Mouse (Mus musculus) intestine, embryonic 14.5 days (tissue): Measurements from ENCODE around the gene Pcnx. TPM values are rescaled to one million over a fixed set of nuclear protein-coding genes. Genes with fewer than 3 reads are reported as not detected.

Experiments used
- ATAC-seq: fragments of 200-750 bp; cut with Nextera tagmentation; replicated peaks from 2 replicates; pipeline ENCODE4 v1.8.0; 2017; ENCODE audit warnings: low read depth, moderate number of reproducible peaks, moderate TSS enrichment, moderate library complexity; ENCODE audit not compliant: low FRiP score, low TSS enrichment
- DNase-seq: peaks from one replicate; pipeline ENCODE4 v3.0.0-alpha.2; 2018; ENCODE audit warnings: low spot score
- H3K27ac ChIP-seq: fragments of 300-500 bp; sonication (generic); 2 replicates; pipeline ENCODE4 v1.5.1; 2014; ENCODE audit warnings: low read depth, mild to moderate bottlenecking, control low read depth
- H3K27me3 ChIP-seq: fragments of 300-500 bp; sonication (generic); replicated peaks from 2 replicates; pipeline ENCODE4 v1.6.1; 2014; ENCODE audit warnings: low read length, control low read depth; ENCODE audit not compliant: control insufficient read depth, insufficient read depth
- H3K36me3 ChIP-seq: fragments of 300-500 bp; sonication (generic); 2 replicates; pipeline ENCODE4 v1.6.1; 2014; ENCODE audit warnings: low read length, control low read depth; ENCODE audit not compliant: control insufficient read depth, insufficient read depth
- H3K4me1 ChIP-seq: fragments of 300-500 bp; sonication (generic); replicated peaks from 2 replicates; pipeline ENCODE4 v1.6.1; 2014; ENCODE audit warnings: low read length, control low read depth, mixed read lengths; ENCODE audit not compliant: control insufficient read depth, insufficient read depth
- H3K4me2 ChIP-seq: fragments of 300-500 bp; sonication (generic); 2 replicates; pipeline ENCODE4 v1.6.1; 2014; ENCODE audit warnings: low read length
- H3K4me3 ChIP-seq: fragments of 300-500 bp; sonication (generic); 2 replicates; pipeline ENCODE4 v1.5.1; 2014; ENCODE audit warnings: low read depth, low read length, control low read depth, mixed read lengths
- H3K9ac ChIP-seq: fragments of 300-500 bp; sonication (generic); 2 replicates; pipeline ENCODE4 v1.6.1; 2014; ENCODE audit warnings: mild to moderate bottlenecking, low read length
- H3K9me3 ChIP-seq: fragments of 300-500 bp; sonication (generic); 2 replicates; pipeline ENCODE4 v1.6.1; 2016; ENCODE audit warnings: low read length, control low read depth; ENCODE audit not compliant: control insufficient read depth
- WGBS: fragments of 180-500 bp; shearing (Covaris S2); extraction: QIAGEN DNeasy Blood & Tissue Kit; methylation state at CpG from one replicate; pipeline ENCODE4 v1.1.7; 2014; 5-methylcytosine and 5-hydroxymethylcytosine counted together
- polyA plus RNA-seq: library from polyadenylated mRNA; unstranded; fragments of >200 nt; fragmentation: Nextera tagmentation; extraction: Ambion mirVana; gene quantifications from 2 replicates; pipeline ENCODE4 v1.2.1, GENCODE M21; 2014

Gene Pcnx
- polyA plus RNA-seq, 1 experiment from 2014 or later: 18.2 TPM

DNA sequence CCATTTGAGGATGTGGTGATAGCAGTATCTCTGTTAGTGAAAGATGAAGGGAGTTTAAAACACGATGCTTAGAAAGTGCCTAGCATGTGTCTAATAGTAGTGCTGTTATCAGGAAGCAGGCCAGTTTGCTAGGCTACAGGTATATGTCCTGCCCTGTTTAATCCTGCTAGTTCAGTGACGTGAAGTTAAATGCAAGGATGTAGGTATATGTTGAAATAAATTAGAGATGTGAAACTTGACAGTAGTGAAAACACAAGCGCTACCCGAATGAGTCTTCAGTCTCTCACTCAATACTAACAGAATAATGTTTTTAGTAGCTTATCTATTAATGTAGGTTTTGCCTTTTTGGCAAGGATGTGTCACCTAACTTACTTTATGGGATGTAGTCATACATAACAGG, 62.0 kb downstream of the Pcnx start:
- DNase-seq (no peak), ATAC-seq (no peak)
- H3K4me2 ChIP-seq: no peak overlapping the region
- WGBS: 85% methylated on average over 4 of the region's 4 CpGs
- H3K4me1 ChIP-seq: no peaks in the 10 kb centered on the region
- H3K9me3 ChIP-seq: no peaks in the 10 kb centered on the region
- no peak overlapping the region for H3K4me3 ChIP-seq
- H3K9ac ChIP-seq: no peak overlapping the region
- H3K27me3 ChIP-seq: no peaks in the 10 kb centered on the region
- no peak overlapping the region for H3K27ac ChIP-seq
- H3K36me3 ChIP-seq: peaks cover 29% of the 10 kb centered on the region

DNA sequence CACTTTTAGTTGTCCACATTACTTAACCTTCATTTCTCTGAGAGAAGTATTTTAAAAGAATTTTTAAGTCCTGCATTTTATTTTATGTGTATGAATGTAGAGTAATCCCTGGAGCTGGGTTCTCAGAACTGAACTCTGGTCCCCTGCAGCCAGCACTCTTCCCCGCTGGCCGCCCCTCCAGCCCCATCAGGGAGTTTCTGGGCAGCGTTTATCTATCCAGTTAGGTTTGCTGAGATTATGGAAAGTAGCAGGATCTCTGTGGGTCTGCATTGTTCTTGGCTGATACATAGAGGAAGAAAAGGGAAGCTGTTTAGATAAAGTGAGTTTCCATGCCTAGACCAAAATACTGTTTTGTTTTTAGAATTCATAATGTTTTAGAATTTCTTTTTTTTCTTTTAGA, 63.0 kb downstream of the Pcnx start:
- WGBS: 51% methylated on average over 3 of the region's 3 CpGs
- H3K9me3 ChIP-seq: no peaks in the 10 kb centered on the region

DNA sequence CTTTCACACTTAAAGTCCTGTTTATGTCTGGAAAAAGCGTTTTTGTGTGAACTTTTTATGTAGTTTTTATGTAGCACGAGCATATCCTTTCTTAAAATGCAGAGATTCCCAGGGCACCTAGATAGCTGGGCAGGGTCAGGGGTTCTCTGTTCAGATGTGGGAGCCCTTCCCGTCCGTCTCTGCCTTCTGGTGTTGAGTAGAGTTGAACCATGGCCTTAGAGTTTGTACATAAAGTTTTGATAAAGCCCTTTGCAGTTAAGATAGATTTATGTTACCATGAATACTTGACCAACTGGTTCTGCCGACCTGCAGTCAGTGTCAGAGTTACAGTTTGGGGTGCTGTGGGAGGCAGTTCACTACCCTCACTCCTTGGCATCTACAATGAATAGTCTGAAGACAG, 67.3 kb downstream of the Pcnx start:
- 78% methylated on average over 5 of the region's 5 CpGs for WGBS
- no peak overlapping the region for H3K4me3 ChIP-seq
- H3K27me3 ChIP-seq: no peaks in the 10 kb centered on the region
- no peak overlapping the region for H3K27ac ChIP-seq
- no peaks in the 10 kb centered on the region for H3K9me3 ChIP-seq
- H3K4me2 ChIP-seq: no peak overlapping the region
- no peaks in the 10 kb centered on the region for H3K36me3 ChIP-seq
- ATAC-seq (no peak), DNase-seq (no peak)
- no peak overlapping the region for H3K9ac ChIP-seq
- 0 out of 2 replicates have a peak, but pooled peaks cover 6% of the 10 kb centered on the region for H3K4me1 ChIP-seq

More for the DNA sequence above, 63.0 kb downstream of the Pcnx start:
- Histone ChIP-seq H3K4me2 (no peak overlapping the region), H3K4me1 (0 out of 2 replicates have a peak, but pooled peaks cover 5% of the 10 kb centered on the region), H3K27me3 (no peaks in the 10 kb centered on the region), H3K4me3 (no peak overlapping the region), H3K36me3 (peaks cover 26% of the 10 kb centered on the region), H3K9ac (no peak overlapping the region), H3K27ac (no peak overlapping the region)
- ATAC-seq (no peak), DNase-seq (no peak)

DNA sequence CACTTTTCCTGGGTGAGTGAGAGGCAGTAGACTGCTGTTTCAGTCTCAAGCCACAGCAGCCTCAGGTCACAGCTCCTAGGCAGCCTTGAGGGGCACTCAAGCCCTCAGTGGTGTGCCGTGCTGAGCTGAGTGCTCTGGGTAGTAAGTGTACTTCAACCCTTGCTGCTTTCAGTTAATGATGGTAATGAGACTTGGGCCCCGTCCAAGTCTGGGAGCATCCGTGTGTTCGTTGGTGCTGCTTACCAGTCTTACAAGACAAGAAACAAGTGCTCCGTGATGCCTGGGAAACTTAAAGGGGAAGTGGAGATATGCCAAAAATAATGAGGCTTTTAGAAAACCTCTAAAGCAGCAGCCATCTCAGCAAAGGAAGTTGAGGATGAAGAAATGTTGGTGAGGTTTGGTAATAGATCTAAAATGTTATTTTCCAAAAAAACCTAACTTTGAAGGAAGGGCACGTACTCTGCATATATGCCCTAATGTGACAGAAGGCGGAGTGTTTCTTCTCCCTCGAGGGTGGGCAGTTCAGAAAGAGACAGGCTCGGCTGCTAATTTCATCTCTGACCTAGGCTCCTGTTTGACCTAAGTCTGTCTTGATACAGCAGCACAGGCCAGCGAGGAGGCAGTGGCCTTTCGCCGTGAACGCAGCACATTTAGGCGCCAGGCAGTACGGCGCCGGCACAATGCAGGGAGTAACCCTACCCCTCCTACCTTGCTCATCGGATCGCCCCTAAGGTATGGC, 68.0 kb downstream of the Pcnx start:
- Histone ChIP-seq H3K9ac (no peak overlapping the region), H3K27ac (no peak overlapping the region), H3K27me3 (no peaks in the 10 kb centered on the region), H3K4me2 (no peak overlapping the region), H3K4me1 (0 out of 2 replicates have a peak, but pooled peaks cover 6% of the 10 kb centered on the region), H3K9me3 (no peaks in the 10 kb centered on the region), H3K4me3 (no peak overlapping the region), H3K36me3 (no peaks in the 10 kb centered on the region)
- no peak for ATAC-seq
- WGBS: 61% methylated on average over 19 of the region's 19 CpGs
- no peak for DNase-seq

DNA sequence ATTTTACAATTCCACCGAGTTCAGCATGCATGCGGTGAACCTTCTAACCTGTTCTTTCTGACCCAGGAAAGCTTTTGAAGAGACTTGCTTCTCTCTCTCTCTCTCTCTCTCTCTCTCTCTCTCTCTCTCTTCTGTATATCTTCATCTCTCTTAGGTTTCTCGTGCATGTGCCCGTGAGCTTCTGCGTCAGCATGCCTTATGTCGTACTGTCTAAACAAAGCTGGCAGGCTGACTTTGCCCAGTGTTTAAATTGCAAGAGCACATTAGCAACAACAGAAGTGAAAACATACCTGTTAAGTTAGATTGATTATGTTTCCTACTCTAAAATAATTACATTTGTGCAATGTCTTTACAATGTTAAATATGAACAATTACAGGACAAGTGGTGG, 68.6 kb downstream of the Pcnx start:
- no peak overlapping the region for H3K9ac ChIP-seq
- 0 out of 2 replicates have a peak, but pooled peaks cover 6% of the 10 kb centered on the region for H3K4me1 ChIP-seq
- no peak overlapping the region for H3K4me2 ChIP-seq
- H3K9me3 ChIP-seq: no peaks in the 10 kb centered on the region
- no peak overlapping the region for H3K4me3 ChIP-seq
- ATAC-seq (no peak), DNase-seq (no peak)
- H3K27ac ChIP-seq: no peak overlapping the region
- no peaks in the 10 kb centered on the region for H3K27me3 ChIP-seq
- H3K36me3 ChIP-seq: peaks cover 5% of the 10 kb centered on the region; the same call in 1 of the 2 replicates
- 41% methylated on average over 6 of the region's 6 CpGs for WGBS

DNA sequence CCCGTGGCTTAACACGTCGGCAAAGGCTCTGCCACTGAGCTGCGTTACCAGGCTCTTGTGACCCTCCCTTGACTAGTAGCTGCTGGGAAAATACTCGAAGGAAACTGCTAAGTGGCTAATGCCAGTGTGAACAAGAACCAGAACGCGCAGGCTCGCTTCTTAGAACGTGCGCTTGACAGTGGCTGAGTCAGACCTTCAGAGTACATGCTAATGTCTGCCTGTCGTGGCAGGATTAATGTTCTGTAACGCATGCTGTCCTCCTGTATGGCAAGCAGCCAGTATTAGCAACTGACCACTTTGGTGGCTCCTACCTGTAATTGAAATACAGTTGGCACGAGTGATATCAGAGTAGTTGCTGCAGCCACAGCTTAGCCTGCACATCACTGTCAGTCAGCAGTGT, 72.2 kb downstream of the Pcnx start:
- ATAC-seq: no peak
- 67% methylated on average over 13 of the region's 13 CpGs for WGBS

DNA sequence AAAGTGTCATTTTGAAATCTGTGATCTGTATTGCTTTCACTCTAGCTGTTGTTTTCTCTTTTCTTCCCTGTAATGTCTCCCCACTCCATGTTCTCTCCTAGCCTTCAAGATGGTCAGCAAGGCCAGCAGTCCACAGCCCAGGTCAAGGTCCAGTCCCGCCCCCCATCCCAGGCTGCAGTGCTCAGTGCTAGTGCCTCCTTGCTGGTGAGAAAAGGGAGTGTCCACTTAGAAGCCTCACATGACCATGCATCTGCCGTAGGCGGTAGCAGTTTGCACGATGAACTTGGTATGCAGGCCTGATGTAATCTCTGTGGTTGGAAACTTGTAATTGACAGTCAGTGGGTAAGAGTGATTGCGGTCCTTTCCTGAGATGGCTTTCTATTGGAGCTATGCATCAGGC, 73.6 kb downstream of the Pcnx start:
- Histone ChIP-seq H3K4me1 (no peaks in the 10 kb centered on the region), H3K4me2 (no peak overlapping the region), H3K36me3 (peaks cover 13% of the 10 kb centered on the region; the same call in 1 of the 2 replicates), H3K4me3 (no peak overlapping the region), H3K27ac (no peak overlapping the region), H3K9me3 (no peaks in the 10 kb centered on the region), H3K9ac (no peak overlapping the region), H3K27me3 (no peaks in the 10 kb centered on the region)
- DNase-seq: no peak
- no peak for ATAC-seq
- 83% methylated on average over 5 of the region's 5 CpGs for WGBS

More for the DNA sequence above, 72.2 kb downstream of the Pcnx start:
- no peak overlapping the region for H3K9ac ChIP-seq
- no peak overlapping the region for H3K4me2 ChIP-seq
- no peaks in the 10 kb centered on the region for H3K9me3 ChIP-seq
- DNase-seq: no peak
- H3K36me3 ChIP-seq: peaks cover 8% of the 10 kb centered on the region; the same call in 1 of the 2 replicates
- no peaks in the 10 kb centered on the region for H3K27me3 ChIP-seq
- no peak overlapping the region for H3K4me3 ChIP-seq
- no peak overlapping the region for H3K27ac ChIP-seq
- H3K4me1 ChIP-seq: 0 out of 2 replicates have a peak, but pooled peaks cover 6% of the 10 kb centered on the region

DNA sequence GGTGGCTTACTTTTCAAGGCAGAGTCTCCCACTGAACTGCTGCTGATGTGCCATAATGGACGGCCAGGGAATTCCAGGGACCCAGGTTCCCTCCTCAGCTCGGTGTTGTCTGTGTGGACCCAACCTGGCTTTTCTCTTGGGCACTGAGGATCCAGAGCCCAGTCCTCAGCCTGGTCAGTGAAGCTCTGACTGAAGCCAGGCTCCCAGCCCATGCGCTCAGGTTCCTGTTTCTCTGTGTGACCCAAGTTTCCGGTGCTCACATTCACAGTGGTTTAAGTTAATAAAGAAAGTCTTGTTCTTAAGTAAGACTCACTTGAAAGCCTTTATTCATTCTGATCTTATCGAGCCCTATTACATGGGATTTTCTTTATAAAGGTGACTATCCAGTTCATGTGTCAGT, 74.7 kb downstream of the Pcnx start:
- Histone ChIP-seq H3K36me3 (peaks cover 13% of the 10 kb centered on the region; the same call in 1 of the 2 replicates), H3K4me3 (no peak overlapping the region), H3K4me1 (no peaks in the 10 kb centered on the region), H3K9ac (no peak overlapping the region), H3K4me2 (no peak overlapping the region), H3K27ac (no peak overlapping the region), H3K27me3 (no peaks in the 10 kb centered on the region), H3K9me3 (no peaks in the 10 kb centered on the region)
- ATAC-seq: no peak
- DNase-seq: no peak
- 84% methylated on average over 5 of the region's 5 CpGs for WGBS

DNA sequence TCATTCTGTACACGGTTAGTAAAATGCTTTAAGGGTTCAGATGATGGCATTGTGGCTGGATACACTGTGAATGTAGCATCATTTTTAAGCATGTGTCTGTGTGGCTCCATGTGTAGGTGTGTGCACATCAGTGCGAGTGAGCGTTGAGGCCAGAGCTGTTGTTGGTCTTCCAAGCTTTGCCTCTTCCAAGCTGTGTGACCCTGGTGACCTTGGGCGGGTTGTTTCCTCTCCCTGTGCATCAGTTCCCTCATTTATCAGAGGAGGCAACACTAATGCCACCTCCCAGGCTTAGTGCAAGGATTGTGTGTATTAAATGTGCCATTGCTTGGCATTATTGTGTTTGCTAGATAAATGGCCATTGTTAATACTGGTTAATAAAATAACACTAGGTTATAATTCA, 76.2 kb downstream of the Pcnx start:
- H3K27ac ChIP-seq: no peak overlapping the region
- DNase-seq (no peak), ATAC-seq (no peak)
- H3K36me3 ChIP-seq: peaks cover 13% of the 10 kb centered on the region; the same call in 1 of the 2 replicates
- no peaks in the 10 kb centered on the region for H3K4me1 ChIP-seq
- H3K27me3 ChIP-seq: no peaks in the 10 kb centered on the region
- no peak overlapping the region for H3K9ac ChIP-seq
- no peaks in the 10 kb centered on the region for H3K9me3 ChIP-seq
- no peak overlapping the region for H3K4me2 ChIP-seq
- H3K4me3 ChIP-seq: no peak overlapping the region
- WGBS: 66% methylated on average over 4 of the region's 4 CpGs
